Mouse (Mus musculus) CH12.LX (cell line): ENCODE measurements at regions not wholly inside any gene's neighbourhood (a gene's known extent, or its start where the extent isn't known, plus 50 kb on each side); places are given as distances from the start of the nearest gene placed in this dataset.

Experiments used
- BHLHE40 ChIP-seq: IDR thresholded peaks from 2 replicates; pipeline ENCODE4 v1.6.1; 2011; ENCODE audit warnings: mild to moderate bottlenecking, low read depth, low read length, improper control_type of control experiment
- CTCF ChIP-seq, 2 experiments: IDR thresholded peaks in 1 of 2; conservative IDR thresholded peaks in 1 of 2; 2 replicates each; pipeline ENCODE4 v1.5.1; 2011 to 2012; ENCODE audit warnings: low read depth in 2 of 2, low read length in 2 of 2, improper control_type of control experiment in 1 of 2, inconsistent platforms in 1 of 2, mild to moderate bottlenecking in 1 of 2, moderate library complexity in 1 of 2
- ETS1 ChIP-seq: conservative IDR thresholded peaks from 2 replicates; pipeline ENCODE4 v1.6.1; 2012; ENCODE audit warnings: low read depth, mild to moderate bottlenecking, inconsistent platforms, low read length, improper control_type of control experiment, moderate library complexity
- MEF2A ChIP-seq: IDR thresholded peaks from 2 replicates; pipeline ENCODE4 v1.6.1; 2014; ENCODE audit warnings: low read depth, mild to moderate bottlenecking, inconsistent platforms, low read length, improper control_type of control experiment, borderline replicate concordance
- MYC ChIP-seq: IDR thresholded peaks from 2 replicates; pipeline ENCODE4 v1.6.1; 2011; ENCODE audit warnings: low read depth, mild to moderate bottlenecking, improper control_type of control experiment, low read length
- NRF1 ChIP-seq: IDR thresholded peaks from 2 replicates; pipeline ENCODE4 v1.6.1; 2014; ENCODE audit warnings: low read depth, mild to moderate bottlenecking, inconsistent platforms, low read length, improper control_type of control experiment, moderate library complexity
- POLR2A ChIP-seq: IDR thresholded peaks from 2 replicates; pipeline ENCODE4 v1.6.1; 2011; ENCODE audit warnings: low read depth, mild to moderate bottlenecking, improper control_type of control experiment, low read length
- RAD21 ChIP-seq: IDR thresholded peaks from 2 replicates; pipeline ENCODE4 v1.6.1; 2011; ENCODE audit warnings: low read depth, mild to moderate bottlenecking, low read length, improper control_type of control experiment, moderate library complexity

DNA sequence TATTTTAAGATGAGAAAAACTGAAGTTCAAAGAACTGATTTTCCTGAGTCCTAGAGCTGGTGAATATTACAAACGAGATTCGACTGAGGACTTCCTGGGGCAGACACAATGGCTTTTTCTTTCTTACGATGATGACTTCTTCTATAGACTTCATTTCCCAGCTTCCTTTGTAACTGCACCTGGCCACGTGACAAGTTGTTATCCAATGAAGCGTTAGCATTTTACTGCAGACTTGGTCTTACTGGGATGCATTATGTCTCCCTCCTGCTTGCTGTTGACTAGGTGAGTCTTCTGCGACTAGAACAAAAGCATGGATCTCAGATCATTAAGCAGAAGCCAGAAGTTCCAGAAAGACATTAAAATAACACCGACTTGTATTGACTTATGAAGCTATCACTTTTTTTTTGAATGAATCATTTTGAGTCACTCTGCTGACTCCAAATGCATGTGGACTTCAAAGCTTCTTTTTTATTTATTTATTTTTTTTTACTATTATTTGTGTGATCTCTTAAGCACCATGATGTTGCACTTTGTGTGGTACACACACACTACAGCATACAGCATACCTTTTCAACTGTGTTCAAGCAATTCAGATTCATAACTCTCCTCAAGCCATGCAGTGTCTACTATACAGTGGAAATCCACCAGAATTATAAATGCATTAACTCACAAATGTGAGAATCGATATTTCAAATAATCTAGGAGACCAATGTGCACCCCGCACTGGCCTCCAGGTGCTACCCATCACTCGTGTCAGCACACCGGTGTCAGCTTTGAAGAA, 320.2 kb downstream of the Sorl1 start:
- no peak for TF ChIP-seq POLR2A
- TF ChIP-seq ETS1: no peak
- TF ChIP-seq BHLHE40: no peak
- no peak for TF ChIP-seq NRF1
- TF ChIP-seq CTCF (conservative IDR thresholded peaks at IDR 0.05 in 1 of 2, IDR thresholded peaks at IDR 0.05 in 1 of 2; ENCODE audit: low read depth in 2 of 2, low read length in 2 of 2): no peak
- no peak for TF ChIP-seq RAD21
- TF ChIP-seq MYC: no peak
- TF ChIP-seq MEF2A: no peak
